Mouse (Mus musculus): ENCODE measurements at regions not wholly inside any gene's neighbourhood (a gene's known extent, or its start where the extent isn't known, plus 50 kb on each side); places are given as distances from the start of the nearest gene placed in this dataset.

DNA sequence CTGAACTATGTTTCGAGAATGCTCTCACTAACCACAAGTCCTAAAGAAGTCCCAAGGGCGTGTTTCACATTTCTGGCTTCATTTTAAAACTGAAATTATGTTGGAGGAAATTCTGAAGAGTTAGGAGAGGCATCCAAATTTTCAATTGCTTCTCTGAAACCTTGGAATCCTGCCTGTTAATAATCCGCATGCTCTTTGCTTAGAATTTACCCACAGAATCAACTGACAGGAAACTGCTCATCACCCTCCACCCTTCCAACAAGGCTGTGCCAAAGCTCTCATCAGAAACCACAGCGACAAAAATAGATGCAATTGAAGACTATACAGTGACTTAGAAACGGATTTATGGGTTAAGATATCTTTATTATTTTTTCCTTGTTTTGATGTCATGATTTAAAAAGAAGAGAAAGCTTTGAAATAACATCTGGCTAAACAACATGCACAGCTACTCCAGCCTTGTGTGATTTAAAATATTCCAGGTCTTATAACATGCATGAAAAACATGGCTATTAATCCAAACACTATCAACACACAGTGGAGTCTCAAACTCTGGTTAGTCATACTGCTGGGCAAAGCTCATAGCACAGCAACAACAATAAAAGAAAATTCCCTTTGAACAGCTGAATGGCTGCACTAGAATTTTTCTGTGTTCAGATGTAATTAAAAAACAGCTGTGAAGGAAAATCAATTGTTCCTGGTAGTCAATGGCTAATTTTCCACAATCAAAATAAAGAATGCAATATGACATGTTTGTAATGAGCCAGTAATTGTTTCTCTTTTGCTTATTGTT is 674.2 kb upstream of the Gje1 start:
- TF ChIP-seq CTCF (IDR thresholded peaks at IDR 0.05; ENCODE audit: borderline replicate concordance, insufficient read depth, low read depth, low read length) (no peak), POLR2A (IDR thresholded peaks at IDR 0.05; ENCODE audit: borderline replicate concordance, insufficient read depth, low read length) (no peak)
- Histone ChIP-seq H3K27ac (ENCODE audit: insufficient read depth, low read length) (no peak overlapping the region), H3K4me1 (ENCODE audit: control insufficient read depth, insufficient read depth, low read length) (no peaks in the 10 kb centered on the region), H3K27me3 (ENCODE audit: control insufficient read depth, insufficient read depth, low read length) (no peaks in the 10 kb centered on the region), H3K4me3 (replicated peaks; ENCODE audit: insufficient read depth, low read depth, low read length) (no peak overlapping the region)
- 17% methylated on average over 5 of the region's 5 CpGs for WGBS
- DNase-seq = peak in 1 of 2 experiments; percentile 7

DNA sequence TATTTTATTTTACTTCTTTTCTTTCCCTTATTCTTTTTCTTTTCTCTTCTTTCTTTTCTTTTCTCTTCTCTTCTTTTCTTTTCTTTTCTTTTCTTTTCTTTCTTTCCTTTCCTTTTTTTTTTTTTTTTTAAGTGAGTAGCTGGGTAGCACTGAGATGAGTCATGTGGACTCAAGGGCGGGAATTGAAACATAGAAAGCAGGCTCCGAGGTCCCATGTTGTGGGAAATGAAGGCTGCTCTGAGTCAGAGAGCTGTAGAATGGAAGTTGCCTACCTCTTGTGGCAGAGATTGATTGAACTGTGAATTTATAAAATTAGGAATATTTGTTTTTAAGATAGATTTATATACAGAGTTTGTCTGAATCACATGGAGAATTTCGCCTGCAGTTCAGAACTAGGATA is 655.6 kb upstream of the Gje1 start:
- Histone ChIP-seq H3K4me1 (ENCODE audit: control insufficient read depth, insufficient read depth, low read length) (no peaks in the 10 kb centered on the region), H3K27ac (ENCODE audit: insufficient read depth, low read length) (no peak overlapping the region), H3K27me3 (ENCODE audit: control insufficient read depth, insufficient read depth, low read length) (no peaks in the 10 kb centered on the region), H3K4me3 (replicated peaks; ENCODE audit: insufficient read depth, low read depth, low read length) (no peak overlapping the region)
- DNase-seq = no peak
- WGBS = 94% methylated on average over 3 of the region's 3 CpGs
- TF ChIP-seq POLR2A (IDR thresholded peaks at IDR 0.05; ENCODE audit: borderline replicate concordance, insufficient read depth, low read length) (no peak), CTCF (IDR thresholded peaks at IDR 0.05; ENCODE audit: borderline replicate concordance, insufficient read depth, low read depth, low read length) (no peak)
